Mouse (Mus musculus) G1E (cell line): ENCODE results near the gene Notch2. TPM values are rescaled to one million over a fixed set of nuclear protein-coding genes. Genes with fewer than 3 reads are reported as not detected.

Source experiments
- ATAC-seq: 2 replicates; pipeline ENCODE4 v1.8.0; 2016; ENCODE audit warnings: mild to moderate bottlenecking; ENCODE audit not compliant: insufficient number of reproducible peaks, poor library complexity, low FRiP score, severe bottlenecking; ENCODE audit errors: extremely low read depth
- DNase-seq: peaks from one replicate; pipeline ENCODE4 v3.0.0; 2012; ENCODE audit warnings: low spot score
- H3K27me3 ChIP-seq: 2 replicates; pipeline ENCODE4 v1.6.1; 2012; ENCODE audit warnings: mild to moderate bottlenecking, low read length, inconsistent platforms; ENCODE audit not compliant: insufficient read depth
- H3K36me3 ChIP-seq: replicated peaks from 2 replicates; pipeline ENCODE3; 2012; ENCODE audit warnings: mild to moderate bottlenecking, inconsistent platforms
- H3K4me1 ChIP-seq: 2 replicates; pipeline ENCODE4 v1.6.1; 2012; ENCODE audit warnings: low read depth, low read length, inconsistent platforms, mixed read lengths; ENCODE audit not compliant: insufficient read depth
- H3K4me3 ChIP-seq: 2 replicates; pipeline ENCODE4 v1.5.1; 2012; ENCODE audit warnings: low read depth, mild to moderate bottlenecking, inconsistent platforms, low read length, moderate library complexity, mixed read lengths
- H3K9me3 ChIP-seq: replicated peaks from 2 replicates; pipeline ENCODE4 v1.6.1; 2012; ENCODE audit warnings: inconsistent platforms
- CTCF ChIP-seq: IDR thresholded peaks from 2 replicates; pipeline ENCODE4 v1.5.1; 2012; ENCODE audit warnings: low read depth, low read length, inconsistent platforms, mixed read lengths
- GATA1 ChIP-seq: IDR thresholded peaks from 2 replicates; pipeline ENCODE4 v1.6.1; 2012; ENCODE audit warnings: borderline replicate concordance, low read length, inconsistent platforms, mixed read lengths
- GATA2 ChIP-seq: IDR thresholded peaks from 2 replicates; pipeline ENCODE4 v1.6.1; 2012; ENCODE audit warnings: low read depth, low read length, inconsistent platforms, borderline replicate concordance
- POLR2AphosphoS5 ChIP-seq: IDR thresholded peaks from 2 replicates; pipeline ENCODE4 v1.6.1; 2012; ENCODE audit warnings: low read depth, low read length, inconsistent platforms; ENCODE audit not compliant: insufficient replicate concordance
- TAL1 ChIP-seq: conservative IDR thresholded peaks from 2 replicates; pipeline ENCODE4 v1.6.1; 2012; ENCODE audit warnings: low read depth, low read length, inconsistent platforms, mixed read lengths
- polyA plus RNA-seq: library from polyadenylated mRNA; stranded (reverse); fragments of >175 nt; gene quantifications from 2 replicates; pipeline ENCODE4 v1.2.3, GENCODE M21; 2012
- total RNA-seq, 2 experiments: library from RNA; stranded (forward) in 1 of 2; stranded (reverse) in 1 of 2; fragments of 200-1000 nt in 1 of 2; fragments of >200 nt in 1 of 2; fragmentation: Nextera tagmentation in 1 of 2; gene quantifications; 2 replicates each; pipeline ENCODE4 v1.2.3; 2014 to 2017

Notch2 gene
- total and polyA plus RNA-seq, 3 experiments: under 0.01 TPM; not detected in 2

DNA sequence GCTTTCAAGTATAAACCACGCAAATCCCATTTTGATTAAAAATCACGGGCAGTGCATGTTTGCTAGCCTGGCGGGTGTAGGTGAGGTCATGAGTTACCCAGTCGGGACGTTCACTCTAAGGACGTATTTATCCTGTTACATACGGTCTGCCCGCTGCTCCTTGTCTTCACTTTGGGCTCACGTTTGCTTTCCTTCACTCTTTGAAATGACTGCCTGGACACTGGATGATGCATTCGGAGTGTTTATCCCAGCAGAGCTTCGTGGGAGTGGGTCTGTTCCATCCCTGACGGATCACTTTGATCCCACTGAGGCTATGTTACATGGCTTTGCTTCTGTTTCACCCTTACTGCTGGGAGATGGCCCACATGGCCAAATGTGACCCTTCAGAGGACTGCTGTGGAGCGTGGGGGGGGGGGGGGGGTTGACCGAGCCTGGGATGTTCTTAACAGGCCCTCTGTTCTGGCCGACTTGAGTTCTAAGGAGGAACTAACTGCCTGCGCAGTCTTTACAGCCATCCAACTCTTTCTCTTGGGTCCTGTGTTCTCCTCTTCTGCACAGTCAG is 38.2 kb downstream of the Notch2 start:
- Histone ChIP-seq H3K4me1 (no peaks in the 10 kb centered on the region), H3K9me3 (peaks cover 68% of the 10 kb centered on the region), H3K4me3 (no peak overlapping the region), H3K27me3 (no peaks in the 10 kb centered on the region), H3K36me3 (no peaks in the 10 kb centered on the region)
- ATAC-seq (no peak), DNase-seq (no peak)
- TF ChIP-seq GATA2 (no peak), CTCF (no peak), TAL1 (no peak), GATA1 (no peak), POLR2AphosphoS5 (no peak)

DNA sequence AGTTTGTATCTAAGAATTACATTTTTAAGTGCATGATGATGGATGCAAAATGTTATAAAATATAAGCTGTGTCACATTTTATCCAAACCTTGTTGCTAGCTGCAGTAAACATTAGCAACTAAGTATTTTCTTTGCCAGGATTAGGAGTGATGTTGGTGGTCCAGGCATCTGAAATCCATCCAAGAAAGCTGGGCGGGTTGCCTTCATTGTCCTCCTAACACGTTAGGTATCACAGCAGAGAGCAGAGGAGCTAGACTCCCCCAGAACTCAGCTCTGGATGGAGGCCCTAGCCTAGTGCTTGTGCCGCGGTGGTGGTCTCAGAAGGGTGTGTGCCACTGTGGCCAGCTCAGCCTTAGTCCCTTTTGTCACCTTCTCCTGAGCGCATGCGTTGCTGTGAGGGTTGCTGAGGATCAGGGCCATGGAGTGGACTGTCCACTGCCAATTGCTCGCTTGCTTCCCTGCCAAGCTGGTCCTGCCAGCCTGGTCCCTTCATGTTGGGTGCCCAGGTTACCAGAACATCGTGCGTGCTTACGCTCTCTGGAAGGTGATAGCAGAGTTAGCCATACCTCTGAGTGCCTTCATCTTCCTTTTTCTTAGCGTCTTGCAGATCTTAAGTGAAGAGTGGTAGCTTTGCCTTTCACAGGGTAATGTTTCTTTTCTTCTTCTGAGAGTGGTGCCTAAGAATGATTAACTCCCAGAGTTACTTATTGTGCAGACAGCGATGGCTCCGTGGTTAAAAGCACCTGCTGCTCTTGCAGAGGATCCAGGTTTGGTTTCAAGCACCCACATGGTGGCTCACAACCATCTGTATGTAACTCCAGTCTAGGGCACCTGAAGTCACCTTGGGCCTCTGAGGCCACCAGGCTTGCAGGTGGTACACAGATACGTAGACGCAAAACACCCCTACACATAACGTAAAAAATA is 39.4 kb downstream of the Notch2 start:
- Histone ChIP-seq H3K27me3 (no peaks in the 10 kb centered on the region), H3K36me3 (no peaks in the 10 kb centered on the region), H3K4me3 (peak overlapping the region; percentile 5; the same call in 1 of the 2 replicates), H3K4me1 (no peaks in the 10 kb centered on the region), H3K9me3 (peaks cover 70% of the 10 kb centered on the region)
- no peak for DNase-seq
- ATAC-seq: no peak
- TF ChIP-seq POLR2AphosphoS5 (no peak), GATA1 (no peak), GATA2 (no peak), TAL1 (no peak)

DNA sequence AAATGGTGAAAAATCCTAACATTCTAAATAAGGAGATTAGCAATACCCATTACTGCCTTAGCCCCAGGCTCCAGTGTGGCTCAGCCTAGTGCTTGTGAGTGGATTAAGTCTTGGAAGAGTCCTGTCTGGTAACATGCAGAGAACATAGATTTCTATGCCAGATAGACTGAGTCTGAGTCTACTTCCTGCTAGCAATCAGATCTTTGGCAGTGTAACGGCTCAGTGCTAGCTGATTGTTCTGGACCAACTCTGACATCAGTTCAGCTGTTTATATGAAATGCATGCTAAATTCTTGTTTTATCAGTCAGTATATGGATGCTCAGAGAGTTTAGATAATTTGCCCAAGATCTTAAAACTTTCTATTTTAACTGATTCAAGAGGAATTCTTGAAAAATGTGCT is 40.5 kb downstream of the Notch2 start:
- Histone ChIP-seq H3K4me1 (no peaks in the 10 kb centered on the region), H3K9me3 (peaks cover 69% of the 10 kb centered on the region), H3K27me3 (no peaks in the 10 kb centered on the region), H3K36me3 (no peaks in the 10 kb centered on the region), H3K4me3 (no peak overlapping the region)
- DNase-seq (no peak), ATAC-seq (no peak)
- TF ChIP-seq TAL1: no peak
- no peak for TF ChIP-seq GATA1
- no peak for TF ChIP-seq GATA2
- no peak for TF ChIP-seq CTCF
- TF ChIP-seq POLR2AphosphoS5: no peak

DNA sequence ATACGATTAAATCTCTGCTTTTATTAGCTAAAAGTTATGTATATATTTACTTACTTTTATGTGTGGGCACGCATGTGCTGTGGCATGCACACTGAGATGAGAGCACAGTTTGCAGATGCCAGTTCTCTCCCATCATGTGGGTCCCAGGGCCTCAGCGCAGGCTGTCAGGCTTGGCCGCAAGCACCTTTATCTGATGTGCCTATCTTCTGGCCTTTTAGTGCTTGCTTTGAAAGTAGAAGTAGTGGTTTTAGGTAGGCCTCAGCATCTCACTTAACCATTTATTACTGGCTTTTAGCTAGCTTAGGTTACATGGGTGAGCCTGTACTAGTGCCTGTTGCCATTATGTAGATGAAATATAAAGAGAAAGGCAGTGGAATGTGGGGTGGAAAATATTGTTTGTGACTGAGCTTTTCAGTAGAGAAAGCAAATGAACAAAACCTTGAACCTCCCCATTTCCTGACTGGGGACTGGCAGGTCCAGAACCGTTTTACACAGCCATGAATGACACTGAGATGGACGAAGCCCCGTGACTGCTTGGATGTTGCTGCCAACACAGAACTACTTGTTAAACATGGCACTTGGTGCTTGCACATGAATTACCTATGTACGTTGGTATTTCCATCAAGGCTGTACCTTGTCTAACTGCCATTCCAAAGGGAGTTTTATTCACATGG is 41.1 kb downstream of the Notch2 start:
- no peak overlapping the region for H3K4me3 ChIP-seq
- no peaks in the 10 kb centered on the region for H3K27me3 ChIP-seq
- DNase-seq (no peak), ATAC-seq (no peak)
- no peaks in the 10 kb centered on the region for H3K4me1 ChIP-seq
- H3K36me3 ChIP-seq: no peaks in the 10 kb centered on the region
- TF ChIP-seq POLR2AphosphoS5 (no peak), TAL1 (no peak), GATA2 (no peak), GATA1 (no peak)
- H3K9me3 ChIP-seq: peaks cover 67% of the 10 kb centered on the region

DNA sequence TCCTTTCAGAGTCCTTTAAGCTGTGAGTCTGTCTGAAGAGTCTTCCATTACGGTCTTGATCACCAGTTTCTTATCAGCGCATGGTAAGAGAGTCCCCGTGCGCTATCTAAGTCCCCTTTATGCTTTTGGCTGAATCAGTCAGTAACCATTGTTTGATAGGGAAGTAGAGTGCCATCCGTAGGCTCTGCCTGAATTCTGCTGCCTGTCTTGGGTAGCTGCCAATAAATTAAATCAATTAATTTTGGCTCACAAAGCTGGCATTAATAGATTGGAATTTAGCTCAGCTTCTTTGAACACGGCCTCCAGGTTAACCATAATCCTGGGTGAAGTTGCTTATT is 41.6 kb downstream of the Notch2 start:
- no peak for TF ChIP-seq CTCF
- DNase-seq (no peak), ATAC-seq (no peak)
- no peaks in the 10 kb centered on the region for H3K36me3 ChIP-seq
- H3K27me3 ChIP-seq: no peaks in the 10 kb centered on the region
- peaks cover 70% of the 10 kb centered on the region for H3K9me3 ChIP-seq
- no peak overlapping the region for H3K4me3 ChIP-seq
- H3K4me1 ChIP-seq: no peaks in the 10 kb centered on the region

DNA sequence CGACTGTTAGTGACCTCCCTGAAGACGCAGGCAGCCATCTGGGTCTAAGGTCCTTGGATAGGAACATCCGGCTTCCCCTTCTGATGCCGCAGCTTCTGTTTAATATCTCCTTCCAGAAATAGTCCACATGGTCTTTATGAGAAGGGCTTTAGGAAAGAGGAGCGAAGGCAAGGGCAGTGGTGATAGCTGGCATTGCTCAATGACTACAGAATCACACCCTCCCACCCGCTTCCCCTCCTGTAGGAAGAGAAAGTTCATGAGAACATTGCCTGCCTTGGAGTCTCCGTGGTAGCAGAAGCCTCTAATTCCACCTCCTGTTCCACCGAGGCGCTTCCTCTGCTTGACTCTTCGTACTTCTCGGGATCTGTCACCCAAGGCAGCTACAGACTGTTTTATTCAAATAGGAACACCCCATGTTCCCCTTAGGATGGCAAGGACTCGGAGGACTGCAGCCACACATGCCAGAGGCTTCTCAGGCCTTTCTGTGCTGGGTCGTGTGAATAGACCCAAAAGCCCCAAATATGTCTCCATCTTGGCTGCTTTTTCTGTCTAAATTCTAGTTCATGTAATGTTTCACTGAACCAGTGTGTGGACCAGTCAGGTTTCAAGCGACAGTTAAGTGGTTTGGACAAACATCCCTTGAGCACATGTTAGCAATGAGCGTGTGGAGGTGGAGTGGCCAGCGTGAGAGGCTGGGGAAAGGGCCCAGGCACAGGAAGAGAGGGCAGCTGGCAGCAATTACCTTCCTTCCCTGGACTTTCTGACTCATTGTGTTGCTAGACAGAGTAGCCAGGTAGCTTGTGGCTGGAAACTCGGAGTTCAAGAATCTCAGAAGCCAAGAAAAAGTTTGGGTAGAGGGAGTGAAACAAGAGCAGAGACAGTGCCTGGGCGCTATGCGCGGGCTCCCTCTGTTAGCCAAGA is 42.7 kb downstream of the Notch2 start:
- no peaks in the 10 kb centered on the region for H3K36me3 ChIP-seq
- ATAC-seq (no peak), DNase-seq (no peak)
- TF ChIP-seq POLR2AphosphoS5: no peak
- H3K4me3 ChIP-seq: no peak overlapping the region
- H3K9me3 ChIP-seq: peaks cover 71% of the 10 kb centered on the region
- no peaks in the 10 kb centered on the region for H3K4me1 ChIP-seq
- no peaks in the 10 kb centered on the region for H3K27me3 ChIP-seq
